Mouse (Mus musculus): ENCODE results near the gene Srp54a.

- no peak for TF ChIP-seq CTCF (IDR thresholded peaks at IDR 0.05; ENCODE audit: extremely low read depth, insufficient read depth, insufficient read length, insufficient replicate concordance)
- no peak for TF ChIP-seq POLR2A (IDR thresholded peaks at IDR 0.05; ENCODE audit: low read depth, low read length)
These were observed 6.4 kb upstream of the Srp54a start for GRCm38 (mm10) chr12:55073686-55074085.
